Mouse (Mus musculus) hindbrain, postnatal 0 days (tissue): ENCODE measurements around the gene Zfp354a. TPM values are rescaled to one million over a fixed set of nuclear protein-coding genes. Genes with fewer than 3 reads are reported as not detected.

Source experiments
- ATAC-seq: fragments of 200-750 bp; cut with Nextera tagmentation; 2 replicates; pipeline ENCODE4 v1.8.0; 2017; ENCODE audit warnings: mild to moderate bottlenecking, moderate TSS enrichment, moderate library complexity
- DNase-seq: peaks from one replicate; pipeline ENCODE4 v3.0.0-alpha.2; 2015; ENCODE audit warnings: low spot score
- H3K27ac ChIP-seq: fragments of 300-500 bp; sonication (generic); 2 replicates; pipeline ENCODE4 v1.5.1; 2014; ENCODE audit warnings: mild to moderate bottlenecking
- H3K27me3 ChIP-seq: fragments of 300-500 bp; sonication (generic); 2 replicates; pipeline ENCODE4 v1.6.1; 2014; ENCODE audit warnings: low read length, mixed read lengths; ENCODE audit not compliant: insufficient read depth
- H3K36me3 ChIP-seq: fragments of 300-500 bp; sonication (generic); 2 replicates; pipeline ENCODE4 v1.6.1; 2014; ENCODE audit warnings: low read length, mixed read lengths; ENCODE audit not compliant: insufficient read depth
- H3K4me1 ChIP-seq: fragments of 300-500 bp; sonication (generic); 2 replicates; pipeline ENCODE4 v1.6.1; 2014; ENCODE audit warnings: antibody characterized with exemption, low read length, mixed read lengths; ENCODE audit not compliant: insufficient read depth
- H3K4me2 ChIP-seq: fragments of 300-500 bp; sonication (generic); 2 replicates; pipeline ENCODE4 v1.6.1; 2014; ENCODE audit warnings: low read depth, mild to moderate bottlenecking, low read length, moderate library complexity, mixed read lengths
- H3K4me3 ChIP-seq: fragments of 300-500 bp; sonication (generic); 2 replicates; pipeline ENCODE4 v1.5.1; 2014; ENCODE audit warnings: low read length
- H3K9ac ChIP-seq: fragments of 300-500 bp; sonication (generic); replicated peaks from 2 replicates; pipeline ENCODE4 v1.6.1; 2014; ENCODE audit warnings: mild to moderate bottlenecking, low read length, moderate library complexity, mixed read lengths
- H3K9me3 ChIP-seq: fragments of 300-500 bp; sonication (generic); 2 replicates; pipeline ENCODE4 v1.6.1; 2016; ENCODE audit warnings: low read length, mixed read lengths
- CTCF ChIP-seq: IDR thresholded peaks from 2 replicates; pipeline ENCODE4 v1.5.1; 2016; ENCODE audit warnings: antibody characterized with exemption, control low read depth, low read depth
- WGBS: fragments of 180-500 bp; shearing (Covaris S2); extraction: QIAGEN DNeasy Blood & Tissue Kit; methylation state at CpG from one replicate; pipeline ENCODE4 v1.1.7; 2014; 5-methylcytosine and 5-hydroxymethylcytosine counted together
- polyA plus RNA-seq: library from polyadenylated mRNA; unstranded; fragments of >200 nt; fragmentation: Nextera tagmentation; extraction: Ambion mirVana; gene quantifications from 2 replicates; pipeline ENCODE4 v1.2.1, GENCODE M21; 2015
- total RNA-seq: library from RNA; depleted of rRNA; stranded (reverse); fragments of >200 nt; gene quantifications from 2 replicates; pipeline ENCODE4 v1.2.3, GENCODE M21; 2014

Gene Zfp354a
- total and polyA plus RNA-seq, 2 experiments from 2014 or later, result 5.4 to 7.5 TPM

- Histone ChIP-seq H3K27ac (peak overlapping the region; percentile 70), H3K4me3 (peak overlapping the region; percentile 76), H3K4me1 (no peaks in the 10 kb centered on the region), H3K9ac (peak overlapping the region; percentile 74), H3K4me2 (peak overlapping the region; percentile 84), H3K9me3 (no peaks in the 10 kb centered on the region), H3K36me3 (peaks cover 3% of the 10 kb centered on the region; the same call in 1 of the 2 replicates), H3K27me3 (no peaks in the 10 kb centered on the region)
- ATAC-seq, result peak; percentile 43; the same call in 1 of the 2 replicates
- 13% methylated on average over 14 of the region's 14 CpGs for WGBS
- DNase-seq, result no peak
- TF ChIP-seq CTCF, result no peak
Measured at GRCm38 (mm10) chr11:51059640-51060039, 583 bp downstream of the Zfp354a start.

- Histone ChIP-seq H3K4me2 (no peak overlapping the region), H3K27me3 (no peaks in the 10 kb centered on the region), H3K9me3 (no peaks in the 10 kb centered on the region), H3K4me3 (no peak overlapping the region), H3K4me1 (no peaks in the 10 kb centered on the region), H3K9ac (no peak overlapping the region), H3K27ac (no peak overlapping the region), H3K36me3 (peaks cover 3% of the 10 kb centered on the region; the same call in 1 of the 2 replicates)
- ATAC-seq (no peak), DNase-seq (no peak)
- no peak for TF ChIP-seq CTCF
- 93% methylated on average over 6 of the region's 6 CpGs for WGBS
Measured at GRCm38 (mm10) chr11:51060981-51061380, 1.9 kb downstream of the Zfp354a start.

GRCm38 (mm10) chr11:51063276-51063675 is 4.2 kb downstream of the Zfp354a start:
- H3K9ac ChIP-seq, result no peak overlapping the region
- no peaks in the 10 kb centered on the region for H3K4me1 ChIP-seq
- no peak overlapping the region for H3K4me3 ChIP-seq
- WGBS, result 89% methylated on average over 7 of the region's 7 CpGs
- no peak for TF ChIP-seq CTCF
- ATAC-seq (no peak), DNase-seq (no peak)
- H3K36me3 ChIP-seq, result peaks cover 15% of the 10 kb centered on the region; the same call in 1 of the 2 replicates
- no peak overlapping the region for H3K27ac ChIP-seq
- no peaks in the 10 kb centered on the region for H3K27me3 ChIP-seq
- no peak overlapping the region for H3K4me2 ChIP-seq
- H3K9me3 ChIP-seq, result no peaks in the 10 kb centered on the region

- Histone ChIP-seq H3K4me1 (no peaks in the 10 kb centered on the region), H3K36me3 (peaks cover 21% of the 10 kb centered on the region; the same call in 1 of the 2 replicates), H3K4me2 (no peak overlapping the region), H3K9ac (no peak overlapping the region), H3K27me3 (no peaks in the 10 kb centered on the region), H3K9me3 (no peaks in the 10 kb centered on the region), H3K4me3 (no peak overlapping the region), H3K27ac (no peak overlapping the region)
- ATAC-seq, result no peak
- DNase-seq, result no peak
- 94% methylated on average over 8 of the region's 8 CpGs for WGBS
- no peak for TF ChIP-seq CTCF
Measured at GRCm38 (mm10) chr11:51063841-51064240, 4.8 kb downstream of the Zfp354a start.

- no peak overlapping the region for H3K4me2 ChIP-seq
- no peak overlapping the region for H3K27ac ChIP-seq
- H3K27me3 ChIP-seq, result no peaks in the 10 kb centered on the region
- ATAC-seq (peak; percentile 43; the same call in 1 of the 2 replicates), DNase-seq (peak; percentile 13)
- no peaks in the 10 kb centered on the region; the same call in 1 of the 2 replicates for H3K4me1 ChIP-seq
- H3K9ac ChIP-seq, result no peak overlapping the region
- H3K4me3 ChIP-seq, result no peak overlapping the region
- no peak for TF ChIP-seq CTCF
- no peaks in the 10 kb centered on the region for H3K9me3 ChIP-seq
- no peaks in the 10 kb centered on the region for H3K36me3 ChIP-seq
- 38% methylated on average over 7 of the region's 7 CpGs for WGBS
Measured at GRCm38 (mm10) chr11:51084527-51084926, 25.5 kb downstream of the Zfp354a start.

- no peak for TF ChIP-seq CTCF
- no peak overlapping the region for H3K27ac ChIP-seq
- WGBS, result 65% methylated on average over 13 of the region's 13 CpGs
- no peaks in the 10 kb centered on the region; the same call in 1 of the 2 replicates for H3K4me1 ChIP-seq
- no peak overlapping the region for H3K4me3 ChIP-seq
- no peak overlapping the region for H3K9ac ChIP-seq
- ATAC-seq (no peak), DNase-seq (no peak)
- no peaks in the 10 kb centered on the region for H3K9me3 ChIP-seq
- H3K36me3 ChIP-seq, result no peaks in the 10 kb centered on the region
- H3K27me3 ChIP-seq, result no peaks in the 10 kb centered on the region
- H3K4me2 ChIP-seq, result no peak overlapping the region
Measured at GRCm38 (mm10) chr11:51085269-51085668, 26.2 kb downstream of the Zfp354a start.

- no peak overlapping the region for H3K4me3 ChIP-seq
- no peak for TF ChIP-seq CTCF
- H3K4me1 ChIP-seq, result no peaks in the 10 kb centered on the region
- DNase-seq, result no peak
- no peak overlapping the region for H3K4me2 ChIP-seq
- no peak overlapping the region for H3K27ac ChIP-seq
- WGBS, result 86% methylated on average over 2 of the region's 2 CpGs
- H3K9ac ChIP-seq, result no peak overlapping the region
- H3K36me3 ChIP-seq, result no peaks in the 10 kb centered on the region
- H3K9me3 ChIP-seq, result no peaks in the 10 kb centered on the region
- H3K27me3 ChIP-seq, result no peaks in the 10 kb centered on the region
- no peak for ATAC-seq
Measured at GRCm38 (mm10) chr11:51107261-51107660, 48.2 kb downstream of the Zfp354a start.
